Comparison of ENCODE assay signal across 10 mouse cellular contexts in genomic region chr2:11464661-11465099, GRCm38 (mm10).
DNase-seq lines count a peak whose midpoint lies in the region; ATAC-seq and TF ChIP-seq lines count a peak whose summit lies in the region.
"Had no signal": no experiment of that assay in that cellular context is flagged by ENCODE, and none has a peak within 500 bp of the region (broad histone marks: within the 10 kb centered on the region; RNA-seq: fewer than 3 reads in every experiment).

No protein-coding gene starts in this region.

- H3K27ac ChIP-seq in lung, embryonic 15.5 days: 0 out of 2 replicates have a peak overlapping the region, but pooled peaks have one; percentile 12
- no peak overlapping the region for H3K27ac ChIP-seq in stomach, embryonic 14.5 days (ENCODE audit: low read length)
- no peak overlapping the region for H3K27ac ChIP-seq in heart, adult 2 months
- H3K27ac ChIP-seq: liver, embryonic 13.5 days had no signal

- TF ChIP-seq EP300 in heart, adult 2 months (IDR thresholded peaks at IDR 0.05; ENCODE audit: insufficient read depth, low read depth, low read length): no peak

- no peak overlapping the region for H3K4me2 ChIP-seq in lung, embryonic 15.5 days
- no peak overlapping the region for H3K4me2 ChIP-seq in stomach, embryonic 14.5 days (replicated peaks; ENCODE audit: low read depth, low read length)
- H3K4me2 ChIP-seq: liver, embryonic 13.5 days had no signal

- no peak overlapping the region for H3K4me3 ChIP-seq in lung, embryonic 15.5 days
- no peak overlapping the region for H3K4me3 ChIP-seq in lung, adult 2 months (replicated peaks; ENCODE audit: extremely low read depth, low read depth, low read length)
- no peak overlapping the region for H3K4me3 ChIP-seq in stomach, embryonic 14.5 days (ENCODE audit: low read depth, low read length)
- no peak overlapping the region for H3K4me3 ChIP-seq in heart, adult 2 months
- H3K4me3 ChIP-seq: liver, embryonic 13.5 days had no signal

- no peak for TF ChIP-seq CTCF in lung, adult 2 months (IDR thresholded peaks at IDR 0.05; ENCODE audit: insufficient read depth, low read length)
- TF ChIP-seq CTCF in heart, adult 2 months (IDR thresholded peaks at IDR 0.05): no peak

- H3K4me1 ChIP-seq in lung, embryonic 15.5 days: 0 out of 2 replicates have a peak, but pooled peaks cover 4% of the 10 kb centered on the region
- H3K4me1 ChIP-seq in lung, adult 2 months (ENCODE audit: control insufficient read depth, insufficient read depth, low read length): no peaks in the 10 kb centered on the region
- no peaks in the 10 kb centered on the region for H3K4me1 ChIP-seq in stomach, embryonic 14.5 days (ENCODE audit: control insufficient read depth, insufficient read depth, low read length)
- H3K4me1 ChIP-seq in heart, adult 2 months (ENCODE audit: control insufficient read depth, insufficient read depth, low read length): no peaks in the 10 kb centered on the region
- H3K4me1 ChIP-seq: liver, embryonic 13.5 days had no signal

- H3K9me3 ChIP-seq in lung, embryonic 15.5 days: no peaks in the 10 kb centered on the region
- H3K9me3 ChIP-seq in stomach, embryonic 14.5 days (ENCODE audit: control insufficient read depth, low read depth, low read length): no peaks in the 10 kb centered on the region
- H3K9me3 ChIP-seq: liver, embryonic 13.5 days had no signal

- no peak for TF ChIP-seq POLR2A in lung, adult 2 months (IDR thresholded peaks at IDR 0.05; ENCODE audit: borderline replicate concordance, extremely low read depth, low read depth, low read length)
- TF ChIP-seq POLR2A in heart, adult 2 months (IDR thresholded peaks at IDR 0.05; ENCODE audit: insufficient read depth, low read depth, low read length): no peak

- peak; percentile 45 for DNase-seq in adrenal gland, postnatal 14 days
- no peak for DNase-seq in adrenal gland, postnatal 4 days (ENCODE audit: low spot score in 2 of 2)
- no peak for DNase-seq in lung, adult 2 months
- DNase-seq in mesoderm, embryonic 11.5 days (ENCODE audit: low read depth, low spot score): peak; percentile 10
- DNase-seq in heart, adult 2 months: no peak
- no peak for DNase-seq in heart, adult 8-10 months (ENCODE audit: low spot score)
- DNase-seq: B cell, adult 2 months; liver, embryonic 13.5 days had no signal

- intact Hi-C loops in heart, adult 2 months (cut with DNase I): no loop called here

- H3K9ac ChIP-seq in lung, embryonic 15.5 days: no peak overlapping the region
- H3K9ac ChIP-seq in stomach, embryonic 14.5 days (replicated peaks; ENCODE audit: low read depth, low read length): no peak overlapping the region
- no peak overlapping the region for H3K9ac ChIP-seq in heart, adult 2 months (ENCODE audit: low read depth, low read length)
- H3K9ac ChIP-seq: liver, embryonic 13.5 days had no signal

- no peaks in the 10 kb centered on the region for H3K27me3 ChIP-seq in lung, embryonic 15.5 days
- H3K27me3 ChIP-seq in stomach, embryonic 14.5 days (ENCODE audit: control insufficient read depth, insufficient read depth, low read length): no peaks in the 10 kb centered on the region
- no peaks in the 10 kb centered on the region for H3K27me3 ChIP-seq in heart, adult 2 months (ENCODE audit: control insufficient read depth, insufficient read depth, low read length)
- H3K27me3 ChIP-seq: liver, embryonic 13.5 days had no signal

- no peaks in the 10 kb centered on the region; the same call in 1 of the 2 replicates for H3K36me3 ChIP-seq in lung, embryonic 15.5 days
- H3K36me3 ChIP-seq in stomach, embryonic 14.5 days (ENCODE audit: control insufficient read depth, insufficient read depth, low read length): 0 out of 2 replicates have a peak, but pooled peaks cover under 1% of the 10 kb centered on the region
- no peaks in the 10 kb centered on the region for H3K36me3 ChIP-seq in heart, adult 2 months (ENCODE audit: control insufficient read depth, insufficient read depth, low read length)
- H3K36me3 ChIP-seq: liver, embryonic 13.5 days had no signal

- WGBS in lung, embryonic 15.5 days: 31% methylated on average over 3 of the region's 3 CpGs
- 54% methylated on average over 3 of the region's 3 CpGs for WGBS in lung, adult 2 months
- 41% methylated on average over 3 of the region's 3 CpGs for WGBS in stomach, embryonic 14.5 days
- 56% methylated on average over 3 of the region's 3 CpGs for WGBS in heart, adult 2 months

- H3K79me2 ChIP-seq in heart, adult 2 months (replicated peaks; ENCODE audit: control insufficient read depth, insufficient read depth, low read length): no peaks in the 10 kb centered on the region

- peak; percentile 93 for ATAC-seq in lung, embryonic 15.5 days (ENCODE audit: borderline replicate concordance, extremely low read depth, low FRiP score, low TSS enrichment)
- 0 out of 2 replicates have a peak, but pooled peaks have one; percentile 23 for ATAC-seq in stomach, embryonic 14.5 days (ENCODE audit: insufficient number of reproducible peaks, insufficient read depth, low FRiP score, low read depth)

Comparison
In these comparisons a context has a peak if more than half of its experiments do, and no peak if none do; other contexts are left out.
1. DNase-seq: peak in adrenal gland, postnatal 14 days (single experiment) and mesoderm, embryonic 11.5 days (single experiment); none in adrenal gland, postnatal 4 days (0 of 2), lung, adult 2 months (single experiment), heart, adult 2 months (0 of 2) and heart, adult 8-10 months (single experiment).